Mouse (Mus musculus) heart, postnatal 10 days (tissue): ENCODE data around the gene Pcbd2. TPM values are rescaled to one million over a fixed set of nuclear protein-coding genes. Genes with fewer than 3 reads are reported as not detected.
"Not testable (repeated sequence)": the region's sequence is repeated elsewhere in the genome, so short reads cannot be mapped to it uniquely, and the experiment has no call there.

Experiments
- DNase-seq, 2 experiments: peaks; one replicate each; pipeline ENCODE4 v3.0.0; 2021
- intact Hi-C: fragments of 180-260 bp; cut with DNase I; formaldehyde crosslinking; loops from one replicate; pipeline ENCODE4 v1.15.1; 2025
- total RNA-seq, 2 experiments: library from RNA; stranded (reverse); gene quantifications; 2 replicates each; pipeline ENCODE4 v1.2.3; 2021

Pcbd2 gene
- 10 to 100 TPM; 40.4 to 43.0 TPM for total RNA-seq

- intact Hi-C loops: loop anchor here (5.0 to 10.0 kb wide), 2 partner anchors 35 to 238 kb away; partner anchors contain the start of gene B230219D22Rik
- DNase-seq: peak; percentile 92
Observed at GRCm38 (mm10) chr13:55727120-55727838, at the start of gene Pcbd2. Pcbd2 (plus strand) TSS chr13:55727368.

GRCm38 (mm10) chr13:55682201-55682600 is 45.0 kb upstream of the Pcbd2 start:
- DNase-seq: no peak
- intact Hi-C loops: no loop called here

GRCm38 (mm10) chr13:55683581-55683980 is 43.6 kb upstream of the Pcbd2 start:
- intact Hi-C loops: no loop called here
- DNase-seq: no peak

- intact Hi-C loops: no loop called here
- DNase-seq: no peak
Observed at GRCm38 (mm10) chr13:55686107-55686633, 41.0 kb upstream of the Pcbd2 start.

GRCm38 (mm10) chr13:55687927-55688602 is 39.1 kb upstream of the Pcbd2 start:
- intact Hi-C loops: no loop called here
- no peak for DNase-seq

- intact Hi-C loops: loop anchor here (5.0 kb wide), 1 partner anchor 35 kb away; the partner anchor contains the start of gene Pcbd2
- peak; percentile 93 for DNase-seq
Observed at GRCm38 (mm10) chr13:55692535-55693242, 34.5 kb upstream of the Pcbd2 start, which contains the start of gene B230219D22Rik. B230219D22Rik (plus strand) TSS chr13:55693124.

GRCm38 (mm10) chr13:55693243-55693721 is 33.9 kb upstream of the Pcbd2 start:
- no peak for DNase-seq
- intact Hi-C loops: loop anchor here (5.0 kb wide), 1 partner anchor 34 kb away; the partner anchor contains the start of gene Pcbd2

- no peak for DNase-seq
- intact Hi-C loops: loop anchor here (5.0 kb wide), 1 partner anchor 33 kb away; the partner anchor contains the start of gene Pcbd2
Observed at GRCm38 (mm10) chr13:55694110-55694509, 33.1 kb upstream of the Pcbd2 start.

- intact Hi-C loops, DNase-seq: not testable (repeated sequence)
Observed at GRCm38 (mm10) chr13:55695989-55696388, 31.2 kb upstream of the Pcbd2 start.

GRCm38 (mm10) chr13:55704301-55704700 is 22.9 kb upstream of the Pcbd2 start:
- intact Hi-C loops: no loop called here

GRCm38 (mm10) chr13:55712846-55713245 is 14.3 kb upstream of the Pcbd2 start:
- intact Hi-C loops: no loop called here

More at GRCm38 (mm10) chr13:55704301-55704700, 22.9 kb upstream of the Pcbd2 start:
- DNase-seq: no peak

GRCm38 (mm10) chr13:55714501-55715166 is 12.5 kb upstream of the Pcbd2 start, which contains the start of gene Txndc15:
Txndc15 (plus strand) TSS chr13:55714650.
- intact Hi-C loops: no loop called here
- DNase-seq: peak; percentile 92 to 94

More at GRCm38 (mm10) chr13:55712846-55713245, 14.3 kb upstream of the Pcbd2 start:
- no peak for DNase-seq

- intact Hi-C loops: no loop called here
- no peak for DNase-seq
Observed at GRCm38 (mm10) chr13:55715167-55715512, 12.0 kb upstream of the Pcbd2 start.

GRCm38 (mm10) chr13:55715908-55716510 is 11.2 kb upstream of the Pcbd2 start:
- intact Hi-C loops: no loop called here
- no peak for DNase-seq

GRCm38 (mm10) chr13:55721516-55721915 is 5.7 kb upstream of the Pcbd2 start:
- DNase-seq: no peak
- intact Hi-C loops: loop anchor here (10.0 kb wide), 1 partner anchor 243 kb away; no protein-coding TSS in a partner anchor

- intact Hi-C loops: loop anchor here (10.0 kb wide), 1 partner anchor 243 kb away; no protein-coding TSS in a partner anchor
Observed at GRCm38 (mm10) chr13:55721995-55722394, 5.2 kb upstream of the Pcbd2 start.

GRCm38 (mm10) chr13:55726598-55727119 is 509 bp upstream of the Pcbd2 start:
- peak in 1 of 2 experiments; percentile 33 for DNase-seq
- intact Hi-C loops: loop anchor here (5.0 to 10.0 kb wide), 2 partner anchors 34 to 238 kb away; partner anchors contain the start of gene B230219D22Rik

More at GRCm38 (mm10) chr13:55721995-55722394, 5.2 kb upstream of the Pcbd2 start:
- no peak for DNase-seq

GRCm38 (mm10) chr13:55727839-55728238 is 671 bp downstream of the Pcbd2 start:
- intact Hi-C loops: loop anchor here (1.0 to 10.0 kb wide), 4 partner anchors 36 to 237 kb away; partner anchors contain the start of gene B230219D22Rik
- peak; percentile 80 for DNase-seq

GRCm38 (mm10) chr13:55730716-55731115 is 3.5 kb downstream of the Pcbd2 start:
- intact Hi-C loops: no loop called here
- no peak for DNase-seq
